Mouse (Mus musculus) limb, embryonic 15.5 days (tissue): ENCODE measurements at regions not wholly inside any gene's neighbourhood (a gene's known extent, or its start where the extent isn't known, plus 50 kb on each side); places are given as distances from the start of the nearest gene placed in this dataset.

Experiments
- ATAC-seq: fragments of 200-750 bp; cut with Nextera tagmentation; 2 replicates; pipeline ENCODE4 v1.8.0; 2017; ENCODE audit warnings: low read depth, moderate TSS enrichment; ENCODE audit not compliant: insufficient number of reproducible peaks, low FRiP score, low TSS enrichment
- H3K27ac ChIP-seq: fragments of 300-500 bp; sonication (generic); 2 replicates; pipeline ENCODE4 v1.5.1; 2015; ENCODE audit warnings: moderate library complexity, mild to moderate bottlenecking, inconsistent platforms
- H3K27me3 ChIP-seq: fragments of 300-500 bp; sonication (generic); 2 replicates; pipeline ENCODE4 v1.6.1; 2015; ENCODE audit warnings: inconsistent platforms
- H3K36me3 ChIP-seq: fragments of 300-500 bp; sonication (generic); 2 replicates; pipeline ENCODE4 v1.6.1; 2015; ENCODE audit warnings: inconsistent platforms
- H3K4me1 ChIP-seq: fragments of 300-500 bp; sonication (generic); 2 replicates; pipeline ENCODE4 v1.6.1; 2015; ENCODE audit warnings: inconsistent platforms
- H3K4me2 ChIP-seq: fragments of 300-500 bp; sonication (generic); 2 replicates; pipeline ENCODE4 v1.6.1; 2015; ENCODE audit warnings: mild to moderate bottlenecking, inconsistent platforms
- H3K4me3 ChIP-seq: fragments of 300-500 bp; sonication (generic); 2 replicates; pipeline ENCODE4 v1.5.1; 2015; ENCODE audit warnings: mild to moderate bottlenecking, inconsistent platforms
- H3K9ac ChIP-seq: fragments of 300-500 bp; sonication (generic); 2 replicates; pipeline ENCODE4 v1.6.1; 2015; ENCODE audit warnings: inconsistent platforms
- H3K9me3 ChIP-seq: fragments of 300-500 bp; sonication (generic); 2 replicates; pipeline ENCODE4 v1.6.1; 2016; ENCODE audit warnings: inconsistent platforms
- WGBS: fragments of 180-500 bp; shearing (Covaris S2); methylation state at CpG from one replicate; pipeline ENCODE4 v1.1.7; 2015; 5-methylcytosine and 5-hydroxymethylcytosine counted together

DNA sequence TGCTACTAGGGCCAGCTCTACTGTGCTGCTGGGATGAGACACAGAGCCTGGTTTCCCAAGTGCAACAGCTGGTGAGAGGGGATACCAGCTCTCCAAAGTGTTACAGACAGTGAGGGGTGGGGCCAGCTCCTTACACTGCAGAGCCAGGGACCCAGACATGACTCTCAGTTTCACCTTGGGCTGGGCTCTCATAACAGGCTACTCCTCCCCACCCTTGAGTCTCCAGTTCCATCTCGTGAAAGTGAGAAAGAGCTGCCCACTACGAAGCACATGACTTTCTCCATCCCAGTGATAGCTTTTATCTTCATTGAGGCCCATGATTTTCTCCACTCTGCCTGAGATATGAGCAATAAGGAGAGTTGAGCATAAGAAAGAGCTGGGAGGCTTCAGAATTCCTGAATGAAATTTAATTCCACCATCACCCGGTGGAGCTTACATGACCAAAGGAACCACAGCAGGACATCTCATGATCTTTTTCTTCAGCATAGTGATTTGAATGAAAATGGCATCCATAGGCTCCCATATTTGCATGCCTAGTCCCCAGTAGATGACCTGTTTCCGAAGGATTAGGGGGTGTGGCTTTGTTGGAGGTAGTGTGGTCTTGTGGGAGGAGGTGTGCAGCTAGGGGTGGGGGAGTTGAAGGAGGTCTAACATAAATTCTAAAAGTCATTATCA, 153.5 kb downstream of the Spata18 start:
- H3K27me3 ChIP-seq, result no peaks in the 10 kb centered on the region
- no peak for ATAC-seq
- no peak overlapping the region for H3K4me3 ChIP-seq
- H3K9ac ChIP-seq, result no peak overlapping the region
- WGBS, result 87% methylated on average over 4 of the region's 4 CpGs
- H3K27ac ChIP-seq, result no peak overlapping the region
- no peaks in the 10 kb centered on the region for H3K36me3 ChIP-seq
- no peak overlapping the region for H3K4me2 ChIP-seq
- no peaks in the 10 kb centered on the region for H3K4me1 ChIP-seq
- no peaks in the 10 kb centered on the region for H3K9me3 ChIP-seq

DNA sequence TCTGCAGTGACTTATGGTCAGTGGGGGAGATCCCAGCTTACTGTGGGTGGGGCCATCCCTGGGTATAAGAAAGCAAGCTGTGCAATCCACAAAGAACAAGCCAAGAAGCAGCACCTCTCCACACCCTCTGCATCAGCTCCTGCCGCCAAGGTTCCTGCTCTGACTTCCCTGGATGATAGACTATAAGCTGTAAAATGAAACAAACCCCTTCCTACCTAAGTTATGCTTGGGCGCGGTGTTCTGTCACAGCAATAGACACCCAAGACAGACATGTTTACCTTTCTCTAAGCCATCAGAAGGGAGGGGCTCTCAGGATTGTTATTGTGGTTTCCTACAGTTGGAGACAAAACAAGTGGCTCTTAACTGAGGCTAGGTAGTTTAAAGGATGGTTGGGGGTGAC, 159.5 kb downstream of the Spata18 start:
- Histone ChIP-seq H3K27me3 (no peaks in the 10 kb centered on the region), H3K27ac (no peak overlapping the region), H3K4me3 (no peak overlapping the region), H3K4me2 (no peak overlapping the region), H3K4me1 (no peaks in the 10 kb centered on the region), H3K9me3 (no peaks in the 10 kb centered on the region; the same call in 1 of the 2 replicates), H3K9ac (no peak overlapping the region), H3K36me3 (no peaks in the 10 kb centered on the region)
- WGBS, result 77% methylated on average over 3 of the region's 3 CpGs
- ATAC-seq, result no peak

DNA sequence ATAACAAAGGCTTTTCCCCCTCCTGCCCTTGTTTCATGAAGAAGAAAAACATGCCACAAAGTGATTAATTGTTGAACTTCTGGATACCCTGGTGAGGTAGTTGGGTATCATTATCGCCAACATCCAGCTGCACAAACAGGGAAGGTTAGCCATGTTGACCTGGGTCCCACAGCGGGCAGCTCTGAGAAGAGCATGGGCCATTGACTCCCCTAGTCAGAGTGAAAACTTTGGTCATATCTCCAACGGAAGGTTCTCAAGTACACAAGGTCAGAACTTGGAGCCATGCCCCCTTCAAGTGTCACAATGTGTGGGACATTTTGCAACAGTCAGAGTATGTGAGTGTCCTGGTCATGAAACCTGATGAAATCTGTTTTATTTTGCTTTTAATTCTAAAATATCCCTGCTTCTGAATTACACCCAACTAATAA, 159.9 kb downstream of the Spata18 start:
- Histone ChIP-seq H3K36me3 (no peaks in the 10 kb centered on the region), H3K9ac (no peak overlapping the region), H3K4me1 (no peaks in the 10 kb centered on the region), H3K4me3 (no peak overlapping the region), H3K27ac (0 out of 2 replicates have a peak overlapping the region, but pooled peaks have one; percentile 22), H3K9me3 (no peaks in the 10 kb centered on the region; the same call in 1 of the 2 replicates), H3K4me2 (no peak overlapping the region), H3K27me3 (no peaks in the 10 kb centered on the region)
- ATAC-seq, result no peak
- 84% methylated on average over 3 of the region's 3 CpGs for WGBS

DNA sequence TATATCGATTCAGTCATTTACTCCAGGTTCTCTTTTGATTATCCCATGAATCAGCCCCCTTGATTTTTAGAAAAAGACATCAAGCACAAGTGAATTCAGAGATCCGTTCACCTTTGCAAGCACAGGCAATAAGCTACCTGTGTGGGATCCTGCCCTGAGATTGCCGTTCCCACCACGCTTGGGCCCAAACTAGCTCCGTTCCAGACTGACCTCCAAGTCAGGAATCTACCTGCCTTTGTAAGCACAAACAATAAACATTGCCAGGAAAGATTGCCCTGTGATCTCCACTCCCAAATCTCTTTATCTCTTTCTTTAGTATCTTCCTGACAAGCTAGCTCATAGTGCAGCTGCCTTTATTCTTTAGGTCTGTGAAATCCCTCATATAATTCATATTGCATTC, 164.6 kb downstream of the Spata18 start:
- Histone ChIP-seq H3K9me3 (no peaks in the 10 kb centered on the region; the same call in 1 of the 2 replicates), H3K36me3 (no peaks in the 10 kb centered on the region), H3K27me3 (no peaks in the 10 kb centered on the region), H3K27ac (no peak overlapping the region), H3K4me2 (no peak overlapping the region), H3K4me3 (no peak overlapping the region), H3K9ac (no peak overlapping the region), H3K4me1 (no peaks in the 10 kb centered on the region)
- no peak for ATAC-seq
- 93% methylated on average over 5 of the region's 5 CpGs for WGBS

DNA sequence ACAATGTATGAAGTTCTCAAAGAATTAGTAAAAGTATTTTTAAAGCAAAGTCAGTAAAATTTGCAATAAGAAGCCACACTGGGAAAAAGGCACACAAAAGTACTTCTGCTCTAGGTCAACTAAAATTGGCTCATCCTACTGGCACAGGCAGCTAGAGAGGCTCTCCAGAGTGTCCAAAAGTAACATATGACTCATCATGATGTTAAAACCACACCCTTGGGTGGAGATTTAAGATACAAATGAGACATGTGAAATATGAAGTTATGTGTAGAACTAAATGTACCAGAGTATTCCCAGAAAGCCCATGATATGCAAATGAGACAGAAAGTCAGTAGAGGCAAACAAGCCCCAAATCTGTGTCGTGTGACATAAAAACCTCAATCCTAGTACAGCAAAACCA, 166.0 kb downstream of the Spata18 start:
- Histone ChIP-seq H3K27ac (no peak overlapping the region), H3K4me3 (no peak overlapping the region), H3K36me3 (no peaks in the 10 kb centered on the region), H3K9me3 (no peaks in the 10 kb centered on the region; the same call in 1 of the 2 replicates), H3K27me3 (no peaks in the 10 kb centered on the region), H3K4me2 (no peak overlapping the region), H3K4me1 (no peaks in the 10 kb centered on the region), H3K9ac (no peak overlapping the region)
- ATAC-seq, result no peak
- 87% methylated on average over 1 of the region's 1 CpGs for WGBS

DNA sequence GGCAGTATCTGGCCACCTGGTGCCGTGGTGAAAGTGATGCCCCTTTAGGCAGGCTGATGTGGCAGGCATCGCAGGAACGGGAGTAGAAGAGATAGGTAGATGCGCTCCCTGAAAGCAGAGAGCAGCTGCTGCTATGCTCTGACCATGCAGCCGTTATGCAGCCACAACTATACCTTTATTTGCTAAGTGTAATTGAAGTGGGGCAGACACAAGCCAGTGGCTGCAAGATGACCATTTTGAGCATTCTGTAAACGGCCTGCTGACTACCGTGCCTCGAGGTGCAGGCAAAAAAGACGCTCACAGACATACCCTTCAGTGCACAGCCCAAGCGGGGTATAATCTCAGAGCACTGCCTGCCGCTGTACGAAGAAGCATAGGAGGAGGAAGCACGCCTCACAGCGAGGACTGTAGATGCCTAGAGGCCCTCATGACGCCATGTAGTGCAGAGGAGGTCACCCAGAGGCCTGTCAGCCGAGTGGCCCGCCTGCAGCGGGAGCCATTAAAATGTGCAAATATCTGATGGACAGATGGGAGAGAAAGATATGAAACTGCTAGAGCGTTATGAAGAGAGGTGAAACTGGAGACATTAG, 170.9 kb downstream of the Spata18 start:
- H3K9ac ChIP-seq, result no peak overlapping the region
- WGBS, result 68% methylated on average over 19 of the region's 19 CpGs
- no peak overlapping the region for H3K4me3 ChIP-seq
- H3K36me3 ChIP-seq, result no peaks in the 10 kb centered on the region
- peaks cover 4% of the 10 kb centered on the region; the same call in 1 of the 2 replicates for H3K4me1 ChIP-seq
- H3K27me3 ChIP-seq, result no peaks in the 10 kb centered on the region
- H3K27ac ChIP-seq, result no peak overlapping the region
- ATAC-seq, result no peak
- no peak overlapping the region for H3K4me2 ChIP-seq
- no peaks in the 10 kb centered on the region for H3K9me3 ChIP-seq

DNA sequence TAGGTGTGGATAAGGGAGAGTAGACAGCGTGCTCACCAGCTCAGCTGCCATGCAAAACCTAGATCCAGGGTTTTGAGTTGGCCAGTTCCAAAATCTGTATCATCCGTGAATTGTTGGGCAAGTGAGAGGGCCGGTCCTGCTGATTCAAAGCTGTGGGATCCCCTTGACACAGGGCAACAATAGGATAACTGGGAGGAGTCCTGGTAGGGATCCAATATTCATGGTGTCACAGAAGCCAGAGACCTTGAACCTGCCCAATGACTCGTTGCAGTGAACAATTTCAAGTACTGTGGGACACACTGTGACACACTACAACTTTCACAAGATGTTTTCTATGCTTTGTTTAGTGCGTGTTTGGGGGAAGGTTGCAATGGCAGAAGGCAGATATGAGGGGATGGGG, 172.2 kb downstream of the Spata18 start:
- peaks cover 4% of the 10 kb centered on the region; the same call in 1 of the 2 replicates for H3K4me1 ChIP-seq
- ATAC-seq, result no peak
- 91% methylated on average over 5 of the region's 5 CpGs for WGBS

DNA sequence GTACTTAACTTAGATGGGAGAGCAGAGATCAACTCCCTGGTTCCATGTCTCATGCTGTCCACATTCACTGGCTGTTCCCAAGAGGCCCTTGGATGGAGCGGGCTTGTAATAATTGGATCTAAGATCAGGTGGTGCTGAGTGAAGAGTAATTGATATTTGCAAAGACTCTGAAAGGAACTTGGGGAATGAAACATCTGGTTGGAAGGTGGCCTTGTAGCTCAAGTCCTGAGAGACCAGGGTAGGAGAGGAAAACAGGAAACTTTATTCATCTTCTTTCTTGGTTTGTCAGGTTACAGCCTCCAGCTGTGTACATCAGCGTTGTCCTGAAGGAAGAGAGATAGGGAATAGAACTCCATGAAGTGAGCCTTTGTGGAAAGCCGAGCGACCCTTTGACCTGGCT, 175.8 kb downstream of the Spata18 start:
- no peak for ATAC-seq
- 86% methylated on average over 4 of the region's 4 CpGs for WGBS
- H3K4me1 ChIP-seq, result peaks cover 4% of the 10 kb centered on the region; the same call in 1 of the 2 replicates

More for the DNA sequence above, 172.2 kb downstream of the Spata18 start:
- Histone ChIP-seq H3K9ac (no peak overlapping the region), H3K9me3 (no peaks in the 10 kb centered on the region), H3K4me2 (no peak overlapping the region), H3K4me3 (no peak overlapping the region), H3K27ac (no peak overlapping the region), H3K27me3 (no peaks in the 10 kb centered on the region), H3K36me3 (no peaks in the 10 kb centered on the region)

DNA sequence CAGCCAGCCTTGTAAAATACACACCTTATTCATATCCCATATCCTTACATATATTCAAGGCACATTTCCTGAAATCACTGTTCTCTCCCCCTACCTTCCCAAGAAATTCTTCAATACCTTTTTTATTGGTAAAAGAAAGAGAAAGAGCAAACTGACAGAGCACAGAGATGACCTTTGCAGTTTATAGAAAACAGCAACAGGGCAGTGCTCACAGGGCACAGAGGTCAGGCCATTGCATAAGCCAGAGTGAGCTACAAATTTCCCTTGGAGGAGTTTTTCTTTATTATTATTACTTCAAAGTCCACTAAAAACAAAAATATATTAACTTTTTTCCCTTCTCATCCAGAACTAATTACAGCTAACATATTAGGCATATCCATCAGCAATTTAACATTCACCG, 182.5 kb downstream of the Spata18 start:
- Histone ChIP-seq H3K9ac (no peak overlapping the region), H3K27ac (no peak overlapping the region), H3K36me3 (no peaks in the 10 kb centered on the region), H3K4me3 (no peak overlapping the region), H3K9me3 (no peaks in the 10 kb centered on the region), H3K4me1 (no peaks in the 10 kb centered on the region), H3K4me2 (no peak overlapping the region), H3K27me3 (no peaks in the 10 kb centered on the region)
- 56% methylated on average over 1 of the region's 1 CpGs for WGBS
- ATAC-seq, result no peak

More for the DNA sequence above, 175.8 kb downstream of the Spata18 start:
- Histone ChIP-seq H3K4me2 (no peak overlapping the region), H3K27me3 (no peaks in the 10 kb centered on the region), H3K9me3 (no peaks in the 10 kb centered on the region), H3K9ac (no peak overlapping the region), H3K36me3 (no peaks in the 10 kb centered on the region), H3K27ac (no peak overlapping the region), H3K4me3 (no peak overlapping the region)

DNA sequence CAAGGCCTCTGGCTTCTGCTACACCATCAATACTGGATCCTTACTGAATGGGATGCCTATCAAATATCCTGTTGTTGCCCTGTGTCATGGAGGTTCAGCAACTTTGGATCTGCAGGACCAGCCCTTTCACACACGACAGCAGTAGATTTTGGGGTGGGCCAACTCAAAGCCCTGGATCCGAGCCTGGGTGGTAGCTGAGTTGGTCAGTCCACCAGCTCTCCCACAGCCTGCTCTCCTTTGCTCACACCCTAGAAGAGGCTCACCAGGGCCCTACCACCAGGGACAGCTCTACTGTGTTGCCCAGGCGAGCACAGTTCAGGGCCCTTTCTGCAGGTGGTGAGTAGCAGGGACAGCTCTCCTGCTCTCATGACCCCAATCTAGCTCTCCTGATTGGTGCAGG, 192.6 kb downstream of the Spata18 start:
- no peaks in the 10 kb centered on the region for H3K36me3 ChIP-seq
- no peak overlapping the region for H3K27ac ChIP-seq
- 89% methylated on average over 3 of the region's 3 CpGs for WGBS
- no peak for ATAC-seq
- H3K27me3 ChIP-seq, result no peaks in the 10 kb centered on the region
- H3K4me2 ChIP-seq, result no peak overlapping the region
- no peaks in the 10 kb centered on the region for H3K9me3 ChIP-seq
- peaks cover 22% of the 10 kb centered on the region for H3K4me1 ChIP-seq
- H3K4me3 ChIP-seq, result no peak overlapping the region
- H3K9ac ChIP-seq, result no peak overlapping the region

DNA sequence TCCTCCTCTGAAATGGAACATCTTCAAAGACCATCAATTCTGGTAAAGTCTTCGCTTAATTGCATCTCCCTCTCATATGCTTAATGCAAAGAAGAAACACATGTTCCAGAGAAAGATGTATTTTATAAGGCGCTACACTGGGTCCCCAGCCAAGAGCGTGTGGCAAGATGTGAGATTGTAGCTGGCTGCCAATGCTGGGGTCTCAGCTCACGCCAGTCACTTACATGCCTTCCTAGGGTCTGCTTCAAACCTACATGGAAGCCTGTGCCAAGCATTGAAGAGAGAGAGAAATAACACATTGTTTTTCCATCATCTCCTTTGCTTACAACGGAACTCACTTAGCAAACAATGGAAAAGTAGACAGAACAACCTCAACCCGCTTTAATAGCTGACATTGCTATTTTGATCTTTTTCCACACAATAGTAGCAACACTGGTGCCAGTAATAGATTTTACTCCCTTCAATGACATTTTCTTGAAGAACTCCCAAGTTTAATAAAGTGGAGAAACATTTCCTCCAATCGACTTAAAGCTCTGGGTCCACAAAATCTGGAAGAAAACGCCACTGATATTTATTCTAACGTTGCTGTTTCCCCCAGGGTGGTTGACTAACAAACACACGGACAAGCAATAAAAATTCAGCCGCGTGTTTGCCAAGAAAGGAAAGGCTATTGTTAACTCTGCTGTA, 195.1 kb downstream of the Spata18 start:
- peak; percentile 84 for ATAC-seq
- peak overlapping the region; percentile 88 for H3K27ac ChIP-seq
- WGBS, result 31% methylated on average over 12 of the region's 12 CpGs

DNA sequence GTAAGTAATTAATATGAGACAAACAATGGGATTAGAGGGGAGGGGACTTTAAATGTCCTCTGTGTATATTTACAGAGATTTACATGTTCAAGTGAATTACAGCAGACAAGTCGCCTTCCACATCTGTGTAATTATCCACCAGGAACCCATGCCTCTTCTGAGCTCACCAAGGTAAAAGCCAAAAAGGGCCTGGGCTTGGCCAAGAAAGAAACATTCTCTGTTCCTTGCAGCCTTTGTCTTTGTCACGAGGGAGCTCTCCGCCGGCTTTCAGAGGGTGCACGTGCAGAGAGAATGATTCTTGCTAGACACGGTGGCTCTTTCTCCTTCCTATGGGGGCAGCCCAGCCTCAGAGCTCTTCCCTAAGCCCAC, 195.6 kb downstream of the Spata18 start:
- Histone ChIP-seq H3K9me3 (no peaks in the 10 kb centered on the region), H3K9ac (no peak overlapping the region), H3K4me1 (peaks cover 26% of the 10 kb centered on the region), H3K27me3 (no peaks in the 10 kb centered on the region), H3K36me3 (no peaks in the 10 kb centered on the region), H3K4me3 (no peak overlapping the region), H3K27ac (peak overlapping the region; percentile 88), H3K4me2 (no peak overlapping the region)
- ATAC-seq, result 0 out of 2 replicates have a peak, but pooled peaks have one; percentile 59
- WGBS, result 37% methylated on average over 6 of the region's 6 CpGs

More for the DNA sequence above, 195.1 kb downstream of the Spata18 start:
- H3K9ac ChIP-seq, result no peak overlapping the region
- no peaks in the 10 kb centered on the region for H3K9me3 ChIP-seq
- H3K36me3 ChIP-seq, result no peaks in the 10 kb centered on the region
- H3K4me2 ChIP-seq, result no peak overlapping the region
- peaks cover 26% of the 10 kb centered on the region for H3K4me1 ChIP-seq
- no peak overlapping the region for H3K4me3 ChIP-seq
- H3K27me3 ChIP-seq, result no peaks in the 10 kb centered on the region
